Mouse (Mus musculus) brain, embryonic 18.5 days (tissue): Measurements from ENCODE around the gene Glo1.

Experiments used
- DNase-seq: peaks from one replicate; pipeline ENCODE4 v3.0.0-alpha.2; 2012; ENCODE audit warnings: low read depth, low spot score

Glo1 gene

DNA sequence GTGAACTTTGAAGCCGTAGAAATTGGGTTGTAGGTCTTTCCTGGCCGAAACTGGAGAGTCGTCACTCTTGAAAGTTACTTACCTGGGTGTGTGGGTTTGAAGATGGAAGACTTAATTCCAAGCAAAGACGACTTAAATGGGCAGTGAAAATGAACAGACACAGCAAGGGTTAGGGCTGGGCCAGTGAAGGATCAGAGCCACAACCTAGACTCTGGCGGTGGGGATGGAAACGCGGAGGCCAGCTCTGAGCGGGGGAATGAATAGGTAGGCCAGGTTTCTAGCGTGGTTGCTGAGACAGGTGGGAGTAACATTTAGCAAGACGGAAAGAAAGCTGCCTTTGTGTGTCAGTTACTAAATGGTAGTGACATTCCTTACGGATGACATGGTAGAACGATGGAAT lies 49.7 kb downstream of the Glo1 start:
- DNase-seq, result no peak

DNA sequence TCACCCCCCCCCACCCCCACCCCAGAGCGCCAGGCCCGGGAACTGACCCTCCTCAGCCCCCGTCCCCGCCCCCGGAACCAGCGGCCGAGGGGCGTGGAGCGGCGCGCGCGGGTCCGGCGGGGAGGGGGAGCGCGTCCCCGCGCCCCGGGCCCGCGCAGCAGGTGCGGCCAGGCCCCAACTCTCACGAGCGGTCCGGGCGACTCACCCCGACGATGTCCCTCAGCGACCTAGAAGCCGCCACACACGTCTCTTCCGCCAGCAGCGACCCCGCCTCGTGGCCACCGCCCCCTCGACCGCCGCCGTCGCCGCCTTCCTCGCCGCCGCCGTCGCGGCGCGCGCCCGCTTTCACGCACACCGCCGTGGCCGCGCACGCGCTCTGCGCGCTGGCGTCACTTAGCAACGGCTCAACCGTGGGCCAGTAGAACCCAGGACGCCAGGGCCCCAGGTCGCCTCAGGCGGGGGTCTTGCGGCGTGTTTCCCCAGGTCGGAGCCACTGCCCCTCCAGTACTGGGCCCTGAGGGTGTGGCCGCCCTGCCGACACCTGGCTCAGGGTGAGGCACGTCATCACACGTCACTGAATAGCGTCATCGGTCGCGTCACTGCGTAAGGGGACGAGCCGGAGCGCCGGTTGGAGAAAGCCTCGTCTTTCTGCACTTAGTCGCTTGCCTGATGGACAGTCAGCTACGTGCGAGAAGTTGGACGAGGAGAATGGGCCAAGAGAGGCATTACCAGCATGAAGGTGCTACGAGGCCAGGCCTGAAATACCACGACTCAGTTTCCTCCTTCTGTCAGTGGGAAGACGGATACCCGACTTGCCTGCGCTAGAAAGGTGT lies 50.5 kb downstream of the Glo1 start, which contains the start of gene Btbd9:
TSS of gene Btbd9 (minus strand) at position 548 of the 833 bp plus-strand sequence.
- DNase-seq, result peak; percentile 78

DNA sequence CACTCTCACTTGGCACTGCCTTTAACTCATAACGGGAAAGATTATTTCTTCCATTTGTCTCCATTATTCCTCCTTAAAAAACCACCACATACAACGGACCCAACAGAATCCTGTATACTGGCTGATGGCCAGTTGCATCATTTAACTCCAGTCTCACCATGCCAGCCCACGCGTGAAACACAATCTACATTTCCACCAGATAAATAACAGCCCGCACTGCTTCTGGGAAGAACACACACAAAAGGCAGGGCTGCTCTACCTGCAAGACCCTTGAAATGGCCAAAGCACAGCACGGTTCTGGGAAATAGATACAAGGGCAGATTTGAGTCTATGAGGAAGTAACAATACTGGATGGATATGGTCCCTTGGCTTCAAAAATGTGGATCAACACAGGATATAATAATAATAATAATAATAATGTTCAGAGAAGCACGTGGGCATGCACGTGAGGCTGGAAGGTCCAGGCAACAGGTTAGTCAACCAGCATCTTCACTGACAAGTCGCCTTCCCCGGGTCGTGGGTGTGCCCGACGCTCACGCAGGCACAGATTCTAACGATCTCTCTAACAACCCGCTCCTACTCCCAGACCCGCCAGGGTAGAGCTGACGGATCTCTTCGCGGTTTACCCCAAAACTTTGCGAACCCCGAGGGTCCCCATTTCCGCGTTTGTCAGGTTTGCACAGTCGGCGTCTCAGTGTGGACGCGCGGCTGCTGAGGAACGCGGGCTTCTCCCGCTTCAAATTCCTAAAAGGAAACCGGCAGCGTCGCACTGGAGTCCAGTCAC lies 51.4 kb downstream of the Glo1 start:
- no peak for DNase-seq

DNA sequence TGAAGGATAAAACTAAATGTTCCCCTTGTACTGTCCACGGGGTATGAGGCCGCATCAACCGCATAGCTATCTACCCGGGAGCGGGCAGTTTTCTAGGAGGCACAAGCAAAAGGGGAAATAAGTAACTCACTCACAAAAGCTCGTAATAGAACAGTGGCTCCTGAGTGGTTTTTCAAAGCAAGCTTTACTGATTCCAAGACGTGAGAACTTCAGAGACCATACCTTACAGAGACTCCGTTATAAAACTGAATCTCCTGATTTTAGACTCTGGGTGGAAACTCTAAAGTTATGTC lies 51.9 kb downstream of the Glo1 start:
- no peak for DNase-seq

DNA sequence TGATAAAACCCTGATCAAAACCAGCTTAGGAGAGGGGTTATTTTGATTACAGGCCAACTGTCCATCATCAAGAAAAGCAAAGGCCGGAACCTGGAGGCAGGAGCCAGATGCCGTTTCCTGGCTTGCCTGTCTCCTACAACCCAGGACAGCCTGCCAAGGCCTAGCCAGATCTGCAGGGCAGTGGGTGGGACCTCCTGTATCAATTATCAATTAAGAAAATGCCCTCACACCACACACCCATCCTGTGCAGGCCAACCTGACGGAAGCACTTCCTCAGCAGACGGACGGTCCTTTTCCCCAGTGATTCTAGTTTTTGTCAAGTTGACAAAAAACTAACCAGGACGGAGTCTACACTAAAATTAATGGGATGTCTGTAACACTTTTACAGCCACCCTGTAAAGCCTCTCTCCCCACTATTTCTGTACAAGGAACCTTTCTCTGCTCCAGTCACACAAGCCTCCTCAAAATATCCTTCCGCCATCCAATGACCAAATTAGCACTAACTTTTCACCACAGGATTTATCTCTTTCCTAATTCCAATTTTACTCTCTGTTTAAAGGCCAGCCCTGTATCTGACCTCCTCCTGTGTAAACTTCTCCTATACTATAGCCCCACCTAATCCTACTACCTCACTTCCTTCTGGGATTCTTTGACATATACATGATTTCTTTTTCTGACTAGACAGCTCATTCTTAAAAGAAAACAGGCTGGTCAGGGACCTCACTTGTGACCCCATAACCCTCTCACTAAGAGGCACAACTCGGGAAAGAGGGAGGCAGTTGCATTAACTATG lies 52.5 kb downstream of the Glo1 start:
- DNase-seq, result no peak

DNA sequence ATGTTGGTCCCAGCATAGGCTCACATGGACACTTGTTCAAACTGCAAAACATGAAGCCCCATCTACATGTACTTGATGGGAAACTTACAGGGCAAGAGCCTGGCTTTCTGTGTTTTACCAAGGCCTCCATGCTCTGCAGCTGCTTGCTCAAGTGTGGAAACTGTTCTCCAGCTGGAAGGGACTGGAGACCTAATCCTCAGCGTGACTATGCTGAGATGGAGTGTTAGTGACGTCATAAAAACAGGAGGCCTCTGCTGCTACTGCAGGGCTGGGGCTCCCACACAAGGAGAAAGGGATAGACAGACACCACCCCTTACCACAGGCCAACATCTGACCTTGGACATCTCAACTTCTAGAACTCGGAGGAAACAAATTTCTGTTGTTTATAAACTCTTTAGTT lies 55.7 kb downstream of the Glo1 start:
- DNase-seq, result no peak

DNA sequence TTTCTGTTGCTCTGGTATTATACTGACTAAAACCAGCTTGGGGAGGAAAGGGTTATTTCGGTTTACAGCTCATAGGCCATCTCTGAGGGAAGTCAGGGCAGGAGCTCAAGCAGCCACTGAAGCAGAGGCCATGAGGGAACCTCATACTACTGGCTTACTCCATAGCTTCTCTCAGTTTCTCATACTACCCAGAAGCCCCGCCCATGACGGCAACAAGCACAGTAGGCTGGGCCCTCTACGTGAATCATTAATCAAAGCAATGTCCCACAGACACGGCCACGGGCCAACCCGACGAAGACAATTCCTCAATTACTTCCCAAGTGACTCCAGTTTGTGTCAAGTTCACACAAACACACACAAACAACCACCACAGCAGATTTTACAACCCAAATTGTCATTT lies 56.5 kb downstream of the Glo1 start:
- DNase-seq, result no peak

DNA sequence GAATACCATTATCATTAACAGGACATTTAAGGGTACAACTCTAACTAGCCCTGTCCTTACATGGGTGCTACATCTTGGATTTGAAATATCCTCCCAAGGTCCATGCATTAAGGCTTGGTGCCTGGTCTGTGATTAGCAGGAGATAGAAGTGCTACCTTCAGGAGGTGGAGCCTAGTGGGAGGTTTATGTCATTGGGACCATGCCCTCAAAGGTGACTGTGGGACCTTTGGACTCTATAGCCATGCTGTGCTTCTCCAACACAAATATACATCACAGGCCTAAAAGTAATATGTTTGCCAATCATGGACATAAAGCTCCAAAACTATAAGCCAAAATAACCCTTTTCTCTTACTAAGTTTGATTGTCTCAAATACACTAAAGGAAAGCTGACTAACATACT lies 58.2 kb downstream of the Glo1 start:
- no peak for DNase-seq

DNA sequence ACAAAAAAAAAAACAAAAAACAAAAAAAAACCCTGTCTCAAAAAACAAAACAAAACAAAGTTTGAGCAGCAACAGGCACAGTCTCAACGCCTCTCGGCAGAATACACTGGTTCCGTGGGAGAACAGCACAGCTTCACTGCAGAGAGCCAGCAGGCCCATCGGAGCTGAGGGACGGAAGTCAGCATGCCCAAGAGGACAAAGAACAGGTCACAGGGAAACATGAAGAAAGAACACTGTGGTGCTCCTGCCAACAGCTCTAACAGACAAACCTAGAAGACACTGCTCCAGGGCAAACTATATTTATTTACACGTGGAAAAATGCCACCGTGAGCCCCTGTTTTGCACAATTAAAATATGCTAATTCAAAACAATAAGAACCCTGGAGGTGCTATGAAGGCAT lies 61.7 kb downstream of the Glo1 start:
- DNase-seq, result no peak

DNA sequence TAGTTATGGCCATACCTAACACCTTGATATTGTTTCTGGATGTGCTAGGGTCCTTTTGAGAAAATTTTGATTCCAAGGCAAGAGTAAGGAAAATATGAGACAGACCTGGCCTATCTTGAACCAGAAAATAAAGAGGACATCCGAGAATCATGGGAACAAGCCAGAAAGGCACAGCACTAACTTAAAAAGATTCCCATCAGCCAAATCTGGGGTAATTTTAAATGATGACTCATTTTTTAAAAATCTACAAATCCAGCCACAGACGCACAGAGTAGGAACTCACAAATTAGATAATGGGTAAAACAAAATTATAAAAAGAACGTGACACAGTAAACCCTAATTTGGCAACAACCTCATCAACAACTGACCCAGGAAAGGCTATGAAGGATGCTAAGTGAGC lies 62.3 kb downstream of the Glo1 start:
- no peak for DNase-seq

DNA sequence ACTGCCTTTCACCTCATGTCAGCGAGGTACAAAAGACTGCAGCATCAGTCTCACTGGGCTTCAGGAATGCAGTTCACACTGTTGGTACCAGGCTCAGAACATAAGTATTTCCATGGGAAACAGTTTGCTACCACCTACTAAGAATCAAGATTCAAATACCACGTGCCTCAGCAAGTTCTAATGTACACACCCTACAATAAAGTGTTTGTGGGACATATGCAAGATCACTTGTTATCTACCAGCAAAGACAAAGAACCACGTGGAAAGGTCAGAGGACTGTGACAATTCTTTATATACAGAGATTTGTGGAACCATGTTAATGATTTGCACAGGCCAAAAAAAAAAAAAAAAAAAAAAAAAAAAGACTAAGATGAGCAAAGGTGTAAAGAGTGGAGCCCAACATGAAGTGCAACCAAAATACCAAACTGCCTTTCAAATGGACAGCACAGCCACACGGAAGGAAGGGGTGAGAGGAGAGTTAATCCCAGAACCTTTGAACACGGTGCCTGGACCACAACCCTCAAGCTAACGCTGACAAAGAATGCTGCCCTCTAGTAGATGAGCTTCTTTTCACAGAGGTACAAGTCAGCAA lies 63.1 kb downstream of the Glo1 start:
- no peak for DNase-seq

DNA sequence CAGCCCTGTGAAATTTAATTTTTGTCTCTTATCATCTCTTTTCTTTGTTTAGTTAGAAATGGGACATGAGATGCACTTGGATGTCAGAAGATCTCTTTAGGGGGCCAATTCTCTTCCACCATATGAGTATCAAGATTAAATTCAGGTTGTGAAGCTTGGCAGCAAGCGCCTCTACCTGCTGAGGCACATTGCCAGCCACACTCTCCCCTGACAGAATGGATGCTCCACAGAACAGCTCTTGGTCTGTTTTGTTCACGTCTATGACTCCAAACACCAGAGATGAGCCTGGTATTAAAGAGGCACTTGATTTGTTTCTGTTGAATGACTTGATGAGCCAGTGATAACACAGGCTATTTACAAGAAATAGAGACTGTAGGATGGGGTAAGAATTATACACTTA lies 63.9 kb downstream of the Glo1 start:
- DNase-seq, result no peak

DNA sequence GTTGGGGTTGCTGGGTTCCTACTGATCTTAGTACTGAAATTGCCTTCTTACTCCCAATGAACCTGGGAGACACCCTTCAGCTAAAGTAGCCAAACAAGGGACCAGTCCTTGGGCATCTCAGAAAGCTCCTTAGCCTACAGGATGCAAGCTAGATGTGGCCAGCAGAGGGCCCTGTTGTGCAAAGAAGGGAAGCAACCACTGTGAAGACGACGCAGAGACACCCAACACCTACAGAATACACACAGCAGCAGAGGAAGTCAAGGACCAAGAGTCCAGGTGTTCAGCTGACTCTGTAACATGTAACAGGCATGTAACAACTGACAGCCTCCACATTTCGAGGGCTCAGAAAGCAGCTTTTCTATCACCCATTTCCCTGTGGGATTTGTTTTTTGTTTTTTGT lies 67.1 kb downstream of the Glo1 start:
- DNase-seq, result no peak

DNA sequence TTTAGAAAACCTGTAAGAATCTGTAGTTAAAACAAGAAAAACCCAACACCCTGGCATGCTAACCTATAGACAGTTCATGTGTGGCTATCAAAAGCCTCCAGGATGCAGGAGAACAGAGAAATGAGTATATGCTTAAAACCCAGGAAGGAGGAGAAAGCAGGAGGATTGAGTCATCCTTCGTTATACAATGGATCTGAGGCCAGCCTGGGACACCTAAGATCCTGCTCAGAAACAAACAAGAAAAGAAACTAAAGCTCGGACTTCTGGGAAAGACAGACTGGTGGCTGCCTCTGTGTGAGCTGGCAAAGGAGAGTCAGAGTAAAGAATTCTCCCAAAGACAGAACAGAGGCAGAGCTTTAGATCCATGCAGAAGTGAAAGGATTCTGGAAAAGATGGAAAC lies 68.0 kb downstream of the Glo1 start:
- no peak for DNase-seq

DNA sequence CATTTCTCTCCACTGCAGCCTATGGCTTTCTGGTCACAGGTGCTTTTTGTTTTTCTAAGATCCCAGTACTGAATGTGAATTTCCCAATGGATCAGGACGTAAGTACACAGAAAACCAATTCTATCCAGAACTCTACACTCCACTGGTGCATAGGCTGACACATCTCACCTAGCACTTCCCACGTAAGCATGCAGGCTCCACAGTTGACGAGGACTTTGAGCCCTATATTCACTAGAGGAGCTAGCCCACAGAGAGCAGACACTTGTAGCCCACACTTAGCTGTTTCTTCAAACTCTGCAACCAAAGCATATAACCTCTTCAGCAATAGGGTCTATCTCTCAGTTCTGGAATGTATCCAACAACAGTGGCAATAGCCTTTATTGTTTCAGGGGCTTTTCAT lies 70.2 kb downstream of the Glo1 start:
- no peak for DNase-seq

DNA sequence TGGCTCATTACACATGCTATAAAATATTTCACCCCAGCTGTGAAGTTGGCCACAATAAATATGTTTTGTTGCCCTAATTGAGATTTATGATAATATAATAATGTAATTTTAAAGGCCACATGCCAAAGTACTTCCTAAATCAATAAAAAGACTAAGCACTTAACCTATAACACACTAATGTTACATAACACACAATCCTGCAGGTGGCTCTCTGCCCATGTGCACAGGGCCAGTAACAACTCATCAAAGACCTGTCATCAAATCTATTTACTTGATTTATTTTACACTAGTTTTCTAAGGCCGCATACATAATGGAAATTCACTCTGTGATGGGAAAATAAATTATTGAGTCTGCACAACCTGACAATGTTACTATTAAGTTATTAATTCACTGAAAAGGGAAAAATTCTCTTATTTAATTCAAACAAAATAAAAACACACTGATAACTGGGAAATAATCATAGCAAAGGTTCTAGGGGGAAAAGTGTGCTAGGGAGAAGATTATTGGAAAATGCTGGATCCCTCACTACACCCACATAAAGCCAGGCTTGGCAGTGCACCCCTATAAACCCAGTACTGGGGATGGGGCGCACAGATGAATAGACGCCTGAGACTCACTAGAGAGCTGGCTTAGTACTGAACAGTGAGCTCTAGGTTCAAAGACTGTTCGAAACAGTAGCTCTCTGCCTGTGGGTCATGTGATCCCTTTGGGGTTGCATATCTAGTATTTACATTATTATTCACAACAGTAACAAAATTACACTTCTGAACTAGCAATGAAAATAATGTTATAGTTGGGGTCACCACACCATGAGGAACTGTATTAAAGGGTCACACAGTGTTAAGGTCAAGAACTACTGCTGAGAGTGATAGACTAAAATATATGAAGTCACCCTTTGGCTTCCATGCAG lies 73.4 kb downstream of the Glo1 start:
- DNase-seq, result no peak

DNA sequence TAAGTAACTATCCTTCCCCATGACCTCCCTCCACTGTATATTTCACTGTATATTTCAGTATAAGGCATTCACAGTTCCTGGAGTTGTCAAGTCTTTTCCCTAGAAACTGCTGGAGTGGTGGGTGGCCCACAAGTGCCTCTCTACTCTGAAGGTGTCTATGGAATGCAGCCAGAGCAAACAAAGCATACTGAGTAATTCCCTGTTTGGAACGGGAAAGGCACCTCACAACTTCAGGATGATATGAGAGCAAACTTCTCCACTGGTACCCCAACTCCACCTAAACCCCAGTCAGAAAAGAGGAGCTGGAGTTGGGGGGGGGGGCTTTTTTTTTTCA lies 75.9 kb downstream of the Glo1 start:
- no peak for DNase-seq

DNA sequence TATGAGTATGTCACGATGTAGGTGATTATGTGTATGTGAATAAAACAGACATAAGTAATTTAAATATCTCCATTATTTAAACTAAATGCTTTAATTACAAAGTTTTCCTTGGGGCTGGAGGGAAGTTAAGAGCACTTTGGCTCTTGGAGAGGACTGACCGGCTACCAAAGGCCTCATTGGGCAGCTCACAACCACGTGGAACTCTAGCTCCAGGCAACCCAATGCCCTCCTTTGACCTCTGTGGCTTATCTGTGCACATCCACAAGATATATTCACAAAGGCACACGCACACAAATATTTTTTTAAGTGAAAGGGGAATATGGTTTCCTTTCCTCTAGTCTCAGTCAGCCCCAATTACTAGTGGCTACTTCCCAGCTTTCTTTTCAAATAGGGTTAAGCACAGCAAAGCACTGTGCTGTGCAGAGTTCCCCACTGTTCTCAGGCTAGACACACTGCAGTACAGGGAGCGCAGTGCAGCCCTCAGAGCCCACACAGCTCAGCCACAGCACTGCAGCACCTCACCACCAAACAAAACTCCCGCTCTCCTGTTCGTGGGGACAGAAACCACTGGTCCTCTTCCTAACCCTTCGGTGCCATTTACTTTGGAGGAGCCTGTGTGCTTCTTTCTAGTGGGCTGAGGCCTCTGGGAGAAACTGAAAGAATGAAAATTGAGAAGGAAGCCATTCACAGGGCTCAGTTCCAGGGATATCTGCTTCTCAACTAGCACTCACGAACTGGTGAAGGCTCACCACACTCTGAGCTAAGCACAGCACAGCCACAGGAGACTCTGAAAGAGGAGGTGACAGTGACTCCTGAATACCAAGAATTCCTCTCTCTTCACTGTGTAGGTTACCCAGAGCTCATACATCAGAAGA lies 76.5 kb downstream of the Glo1 start:
- DNase-seq, result no peak

DNA sequence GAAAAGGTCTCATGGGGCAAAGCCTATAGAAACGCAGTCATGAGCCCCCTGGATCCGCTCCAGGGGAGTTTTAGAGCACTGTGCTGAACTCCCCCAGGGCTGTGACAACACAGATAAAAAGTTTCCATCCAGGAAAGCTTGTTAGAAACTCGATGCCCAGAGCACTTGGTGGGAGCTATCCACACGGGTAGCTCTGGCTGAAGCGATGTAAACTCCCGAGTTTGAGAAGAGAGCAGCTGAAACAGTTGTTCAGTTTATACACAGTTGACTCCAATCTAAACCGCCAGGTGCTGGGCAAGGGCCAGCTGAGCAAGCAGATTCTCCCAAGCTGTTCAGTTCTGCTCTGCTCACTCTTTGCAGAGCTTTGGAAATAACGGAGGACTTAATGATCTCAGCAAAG lies 87.6 kb downstream of the Glo1 start:
- DNase-seq, result no peak

DNA sequence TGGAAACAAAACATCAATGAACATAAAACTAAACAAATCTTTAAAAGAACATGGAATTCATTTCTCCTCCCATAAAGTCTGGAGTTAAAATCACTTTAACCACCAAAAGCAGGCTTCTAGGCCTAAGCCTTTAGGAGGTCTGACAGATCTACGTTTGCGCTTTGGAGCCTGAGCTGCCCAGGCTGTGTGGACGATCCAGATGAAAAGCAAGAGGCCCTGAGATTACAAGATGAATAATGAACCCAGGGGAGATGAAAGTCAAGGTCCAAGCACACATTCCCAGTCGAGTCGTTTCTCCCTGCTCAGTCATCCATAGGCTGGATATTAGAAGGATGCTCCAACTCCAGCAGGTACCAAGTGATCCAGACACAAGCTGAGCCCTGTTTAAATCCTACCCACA lies 90.0 kb downstream of the Glo1 start:
- DNase-seq, result no peak
